Mouse (Mus musculus): Measurements from ENCODE around the gene Ebf3.
A peak's percentile ranks its signal among the peaks of the same experiment; 100 is the strongest.

Ebf3 gene

GRCm38 (mm10) chr7:137313904-137314691 is at the start of gene Ebf3:
TSS of gene Ebf3 (minus strand) at chr7:137314445.
- DNase-seq (ENCODE audit: low read depth, low spot score), result peak; percentile 81

- no peak for DNase-seq (ENCODE audit: low read depth, low spot score)
Observed at GRCm38 (mm10) chr7:137346860-137347259, 32.6 kb upstream of the Ebf3 start.

GRCm38 (mm10) chr7:137346068-137346467 is 31.8 kb upstream of the Ebf3 start:
- no peak for DNase-seq (ENCODE audit: low read depth, low spot score)

GRCm38 (mm10) chr7:137333951-137334350 is 19.7 kb upstream of the Ebf3 start:
- DNase-seq (ENCODE audit: low read depth, low spot score), result no peak

- DNase-seq (ENCODE audit: low read depth, low spot score), result no peak
Observed at GRCm38 (mm10) chr7:137322926-137323325, 8.7 kb upstream of the Ebf3 start.

- DNase-seq (ENCODE audit: low read depth, low spot score), result no peak
Observed at GRCm38 (mm10) chr7:137321961-137322784, 7.9 kb upstream of the Ebf3 start.

- DNase-seq (ENCODE audit: low read depth, low spot score), result no peak
Observed at GRCm38 (mm10) chr7:137321141-137321813, 7.0 kb upstream of the Ebf3 start.

- no peak for DNase-seq (ENCODE audit: low read depth, low spot score)
Observed at GRCm38 (mm10) chr7:137320320-137320719, 6.1 kb upstream of the Ebf3 start.

GRCm38 (mm10) chr7:137318924-137319885 is 5.0 kb upstream of the Ebf3 start:
- DNase-seq (ENCODE audit: low read depth, low spot score), result no peak

GRCm38 (mm10) chr7:137318383-137318775 is 4.1 kb upstream of the Ebf3 start:
- no peak for DNase-seq (ENCODE audit: low read depth, low spot score)

GRCm38 (mm10) chr7:137317659-137318382 is 3.6 kb upstream of the Ebf3 start:
- DNase-seq (ENCODE audit: low read depth, low spot score), result no peak

- no peak for DNase-seq (ENCODE audit: low read depth, low spot score)
Observed at GRCm38 (mm10) chr7:137316926-137317658, 2.8 kb upstream of the Ebf3 start.

- no peak for DNase-seq (ENCODE audit: low read depth, low spot score)
Observed at GRCm38 (mm10) chr7:137316181-137316925, 2.1 kb upstream of the Ebf3 start.

- no peak for DNase-seq (ENCODE audit: low read depth, low spot score)
Observed at GRCm38 (mm10) chr7:137315544-137315940, 1.3 kb upstream of the Ebf3 start.

- DNase-seq (ENCODE audit: low read depth, low spot score), result no peak
Observed at GRCm38 (mm10) chr7:137314710-137315543, 682 bp upstream of the Ebf3 start.

- no peak for DNase-seq (ENCODE audit: low read depth, low spot score)
Observed at GRCm38 (mm10) chr7:137313183-137313903, 902 bp downstream of the Ebf3 start.

- no peak for DNase-seq (ENCODE audit: low read depth, low spot score)
Observed at GRCm38 (mm10) chr7:137312933-137313182, 1.4 kb downstream of the Ebf3 start.

All from embryo, embryonic 11.5 days (tissue).